Mouse (Mus musculus) MEL (cell line): ENCODE results near the gene Olfr1140.

Experiments
- BHLHE40 ChIP-seq: IDR thresholded peaks from 2 replicates; pipeline ENCODE4 v1.6.1; 2012; ENCODE audit warnings: low read depth, mild to moderate bottlenecking, inconsistent platforms, low read length, improper control_type of control experiment, borderline replicate concordance
- CHD2 ChIP-seq: IDR thresholded peaks from 2 replicates; pipeline ENCODE4 v1.6.1; 2011; ENCODE audit warnings: low read length, improper control_type of control experiment
- CTCF ChIP-seq, 3 experiments: IDR thresholded peaks in 2 of 3; conservative IDR thresholded peaks in 1 of 3; 2 replicates each; pipeline ENCODE4 v1.5.1; 2011 to 2012; ENCODE audit warnings: low read length in 3 of 3, low read depth in 2 of 3, mild to moderate bottlenecking in 2 of 3, improper control_type of control experiment in 1 of 3, inconsistent platforms in 1 of 3, mixed read lengths in 1 of 3, moderate library complexity in 1 of 3; ENCODE audit not compliant: control insufficient read depth in 1 of 3, insufficient read depth in 1 of 3, poor library complexity in 1 of 3, severe bottlenecking in 1 of 3
- E2F4 ChIP-seq: IDR thresholded peaks from 2 replicates; pipeline ENCODE4 v1.6.1; 2011; ENCODE audit warnings: low read depth, low read length, improper control_type of control experiment, borderline replicate concordance
- GATA1 ChIP-seq: IDR thresholded peaks from 2 replicates; pipeline ENCODE4 v1.6.1; 2011; ENCODE audit warnings: low read depth, low read length, improper control_type of control experiment
- JUND ChIP-seq: IDR thresholded peaks from 2 replicates; pipeline ENCODE4 v1.6.1; 2011; ENCODE audit warnings: low read depth, mild to moderate bottlenecking, improper control_type of control experiment, low read length
- KAT2A ChIP-seq: conservative IDR thresholded peaks from 2 replicates; pipeline ENCODE4 v1.6.1; 2012; ENCODE audit warnings: low read depth, low read length, improper control_type of control experiment, inconsistent platforms
- MAX ChIP-seq: IDR thresholded peaks from 2 replicates; pipeline ENCODE4 v1.6.1; 2011; ENCODE audit warnings: low read length, improper control_type of control experiment
- MYC ChIP-seq: IDR thresholded peaks from 2 replicates; pipeline ENCODE4 v1.6.1; 2011; ENCODE audit warnings: low read depth, mild to moderate bottlenecking, low read length, improper control_type of control experiment, moderate library complexity
- POLR2A ChIP-seq, 2 experiments: IDR thresholded peaks; 2 replicates each; pipeline ENCODE4 v1.6.1; 2011 to 2012; ENCODE audit warnings: low read length in 2 of 2, mild to moderate bottlenecking in 2 of 2, control low read depth in 1 of 2, improper control_type of control experiment in 1 of 2, low read depth in 1 of 2, moderate library complexity in 1 of 2; ENCODE audit not compliant: control insufficient read depth in 1 of 2, insufficient read depth in 1 of 2, poor library complexity in 1 of 2
- RCOR1 ChIP-seq: IDR thresholded peaks from 2 replicates; pipeline ENCODE4 v1.6.1; 2012; ENCODE audit warnings: low read depth, mild to moderate bottlenecking, inconsistent platforms, low read length, improper control_type of control experiment
- USF1 ChIP-seq: IDR thresholded peaks from 2 replicates; pipeline ENCODE4 v1.6.1; 2014; ENCODE audit warnings: low read depth, mild to moderate bottlenecking, inconsistent platforms, low read length, improper control_type of control experiment, moderate library complexity
- ZC3H11A ChIP-seq: IDR thresholded peaks from 2 replicates; pipeline ENCODE4 v1.6.1; 2012; ENCODE audit warnings: low read depth, mild to moderate bottlenecking, inconsistent platforms, low read length, improper control_type of control experiment

GRCm38 (mm10) chr2:87776143-87776542, 32.6 kb downstream of the Olfr1140 start:
- no peak for TF ChIP-seq GATA1
- TF ChIP-seq JUND = no peak
- no peak for TF ChIP-seq MAX
- TF ChIP-seq CHD2 = no peak
- TF ChIP-seq E2F4 = no peak
- no peak for TF ChIP-seq ZC3H11A
- TF ChIP-seq CTCF (IDR thresholded peaks at IDR 0.05 in 2 of 3, conservative IDR thresholded peaks at IDR 0.05 in 1 of 3; ENCODE audit: control insufficient read depth in 1 of 3, insufficient read depth in 1 of 3, low read depth in 2 of 3, low read length in 3 of 3, poor library complexity in 1 of 3, severe bottlenecking in 1 of 3) = no peak
- no peak for TF ChIP-seq MYC
- TF ChIP-seq USF1 = no peak
- no peak for TF ChIP-seq POLR2A (IDR thresholded peaks at IDR 0.05; ENCODE audit: control insufficient read depth in 1 of 2, insufficient read depth in 1 of 2, low read depth in 1 of 2, low read length in 2 of 2, poor library complexity in 1 of 2)
- TF ChIP-seq RCOR1 = no peak
- no peak for TF ChIP-seq KAT2A
- no peak for TF ChIP-seq BHLHE40
